Mouse (Mus musculus): ENCODE measurements around the gene Hoxa10.

Hoxa10 gene

GRCm38 (mm10) chr6:52190906-52191810 lies 49.5 kb downstream of the Hoxa10 start, which contains the start of gene Hoxa4:
Gene Hoxa4 (minus strand): TSS chr6:52191753.
- in situ Hi-C loops (cut with MboI, MseI) = no loop called here

DNA sequence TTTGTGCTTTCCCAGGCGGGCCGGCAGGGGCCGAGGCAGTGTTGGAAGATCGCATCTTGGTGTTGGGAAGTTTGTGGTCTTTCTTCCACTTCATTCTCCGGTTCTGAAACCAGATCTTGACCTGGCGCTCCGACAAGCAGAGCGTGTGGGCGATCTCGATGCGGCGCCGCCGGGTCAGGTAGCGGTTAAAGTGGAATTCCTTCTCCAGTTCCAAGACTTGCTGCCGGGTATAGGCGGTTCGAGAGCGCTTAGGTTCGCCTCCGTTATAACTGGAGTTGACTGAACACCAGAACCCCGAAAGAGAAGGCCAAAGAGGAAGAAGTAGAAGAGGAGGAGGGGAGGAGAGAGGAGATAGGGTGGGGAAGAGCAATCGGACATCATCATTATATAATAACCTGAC lies 50.2 kb downstream of the Hoxa10 start:
- in situ Hi-C loops (cut with MboI, MseI) = no loop called here

DNA sequence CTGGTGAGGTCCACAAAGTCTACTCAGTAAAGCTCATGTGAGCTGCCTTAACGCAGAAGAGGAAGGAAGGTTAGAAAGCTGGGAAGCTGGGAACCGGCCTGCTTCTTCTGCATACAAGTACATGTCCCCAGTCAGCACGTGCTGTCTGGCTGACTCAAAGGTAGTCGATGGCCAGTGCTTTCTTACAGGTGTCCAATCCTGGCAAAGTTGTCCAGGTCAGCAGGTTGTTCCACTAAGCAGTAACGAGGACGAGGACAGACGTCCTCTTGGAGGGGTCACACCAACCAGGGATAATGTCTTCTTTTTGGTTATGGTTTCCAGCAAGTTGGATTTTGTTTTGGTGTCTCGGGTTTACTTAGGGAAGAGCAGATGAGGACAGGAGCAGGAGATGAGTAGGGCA lies 50.7 kb downstream of the Hoxa10 start:
- in situ Hi-C loops (cut with MboI, MseI) = no loop called here

DNA sequence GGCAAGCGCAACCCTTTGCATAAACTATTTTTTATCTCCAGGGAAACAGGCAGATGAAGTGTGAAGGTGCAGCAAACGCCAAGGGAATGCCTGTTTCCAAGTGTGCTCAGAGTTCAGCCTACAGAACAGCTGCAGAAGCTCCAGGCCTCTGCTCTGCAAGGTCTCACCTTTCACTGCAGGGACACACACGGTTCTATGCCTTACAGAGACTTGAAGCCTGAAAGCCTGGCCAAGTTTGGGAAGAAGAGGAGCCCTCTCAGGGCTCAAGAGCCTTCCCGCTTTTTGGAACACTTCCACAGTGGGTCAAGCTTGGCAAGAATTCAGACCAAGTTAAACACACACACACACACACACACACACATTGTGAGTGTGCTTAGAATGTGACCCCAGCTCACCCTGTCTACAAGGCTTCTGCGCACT lies 51.5 kb downstream of the Hoxa10 start:
- in situ Hi-C loops (cut with MboI, MseI) = no loop called here

- in situ Hi-C loops (cut with MboI, MseI) = no loop called here
Observed at GRCm38 (mm10) chr6:52186500-52186899, 54.2 kb downstream of the Hoxa10 start.

GRCm38 (mm10) chr6:52185834-52186233 lies 54.8 kb downstream of the Hoxa10 start:
- in situ Hi-C loops (cut with MboI, MseI) = no loop called here

DNA sequence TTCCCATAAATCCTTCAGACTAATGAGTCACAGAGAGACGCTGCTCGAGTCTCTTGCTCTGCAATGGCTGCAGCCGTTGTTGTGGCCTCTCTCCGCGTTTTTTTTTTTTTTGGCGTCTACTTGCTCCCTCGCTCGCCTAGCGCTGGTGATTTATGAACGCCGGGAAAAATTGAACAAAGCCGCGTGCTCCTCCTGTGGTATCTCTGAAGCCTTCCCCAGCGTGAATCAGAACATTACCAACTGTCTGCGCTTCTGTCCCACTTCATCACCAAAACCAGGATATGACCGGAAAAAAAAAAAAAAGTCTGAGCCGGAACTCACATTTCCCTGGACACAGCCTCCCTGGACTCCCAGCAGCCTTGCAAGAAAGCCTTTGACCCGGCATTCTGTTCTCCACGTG lies 55.4 kb downstream of the Hoxa10 start:
- in situ Hi-C loops (cut with MboI, MseI) = no loop called here

- in situ Hi-C loops (cut with MboI, MseI) = no loop called here
Observed at GRCm38 (mm10) chr6:52184668-52185067, 56.0 kb downstream of the Hoxa10 start.

DNA sequence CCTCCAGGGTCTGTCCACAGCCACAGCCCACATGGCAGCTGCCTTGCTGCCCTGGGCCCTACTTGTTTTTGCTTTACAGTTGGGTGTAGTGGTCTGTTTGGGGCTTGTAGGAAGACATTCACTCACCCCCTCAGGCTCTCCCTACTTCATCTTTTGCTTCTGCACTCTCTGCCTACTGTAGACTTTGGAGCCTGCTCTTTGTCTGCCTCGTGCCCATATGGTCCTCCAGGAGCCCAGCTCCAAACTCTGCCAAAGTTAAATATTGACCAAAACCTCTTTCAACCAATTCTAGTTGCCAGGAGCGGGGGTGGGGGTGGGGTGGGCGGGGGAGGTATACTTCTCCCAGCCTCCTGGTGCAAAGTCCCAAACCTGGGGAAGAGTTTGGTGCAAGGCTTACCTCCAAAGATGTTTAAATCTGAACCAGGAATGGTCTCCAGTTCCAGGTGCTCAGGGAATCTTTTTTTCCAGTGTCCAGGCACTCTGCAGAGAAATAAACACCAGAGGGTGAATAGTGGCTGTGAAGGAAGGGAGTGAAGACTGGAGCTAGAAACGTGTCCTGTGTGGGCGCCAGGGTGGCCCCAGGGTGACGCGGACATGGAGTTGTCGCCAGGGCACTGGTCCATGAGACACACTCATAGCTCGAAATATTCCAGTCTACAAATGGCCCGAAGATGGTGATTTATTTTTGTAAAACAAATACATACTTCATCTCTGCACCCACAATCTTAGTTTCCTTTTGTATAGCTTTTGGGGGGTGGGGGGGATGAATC lies 57.2 kb downstream of the Hoxa10 start:
- in situ Hi-C loops (cut with MboI, MseI) = no loop called here

DNA sequence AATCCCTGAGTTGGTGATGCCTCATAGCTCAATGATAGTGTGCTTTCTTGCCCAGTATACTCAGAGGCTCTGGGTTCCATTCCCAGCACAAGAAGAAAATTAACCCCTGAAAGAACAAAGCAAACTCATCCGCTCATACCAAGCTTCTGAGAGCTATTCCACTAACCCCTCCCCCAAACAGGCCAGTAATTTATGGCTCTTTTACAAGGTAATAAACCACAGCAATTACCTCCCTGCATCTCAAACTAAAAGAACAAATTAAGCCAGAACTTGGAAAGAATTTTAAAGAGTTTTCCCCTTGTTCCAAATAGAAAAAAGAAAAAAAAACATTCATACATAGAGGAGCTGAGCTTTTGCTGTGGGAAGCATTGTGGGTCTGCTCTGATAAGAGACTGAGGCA lies 57.9 kb downstream of the Hoxa10 start:
- in situ Hi-C loops (cut with MboI, MseI) = no loop called here

DNA sequence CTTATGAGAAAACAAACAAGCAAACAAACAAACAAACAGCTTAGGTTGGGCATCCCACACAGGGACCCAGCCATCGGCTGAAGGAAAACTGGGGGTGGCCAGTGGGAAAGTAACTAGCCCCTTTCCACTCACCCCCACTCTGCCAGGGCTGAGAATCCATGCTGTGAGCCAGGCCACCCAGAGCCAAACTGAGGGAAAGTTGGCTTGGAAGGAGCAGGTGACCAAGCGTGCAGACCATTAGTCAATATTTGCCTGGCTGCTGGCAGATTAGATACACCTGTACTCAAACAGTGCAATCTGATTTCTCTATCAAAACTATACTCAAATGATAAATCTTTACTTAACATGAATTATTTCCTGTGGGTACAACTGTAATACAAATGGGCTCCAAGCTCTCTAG lies 58.6 kb downstream of the Hoxa10 start:
- in situ Hi-C loops (cut with MboI, MseI) = no loop called here

All from T-helper 1 cell (primary cell).